Mouse (Mus musculus) embryonic facial prominence, embryonic 11.5 days (tissue): ENCODE data around the gene Cacna1e. TPM values are rescaled to one million over a fixed set of nuclear protein-coding genes. Genes with fewer than 3 reads are reported as not detected.

Experiments
- ATAC-seq: fragments of 200-750 bp; cut with Nextera tagmentation; replicated peaks from 2 replicates; pipeline ENCODE4 v1.8.0; 2017; ENCODE audit warnings: low read depth; ENCODE audit not compliant: insufficient number of reproducible peaks, low FRiP score, low TSS enrichment
- DNase-seq: peaks from one replicate; pipeline ENCODE4 v3.0.0-alpha.2; 2015; ENCODE audit warnings: low spot score
- H3K27ac ChIP-seq: fragments of 300-500 bp; sonication (generic); replicated peaks from 2 replicates; pipeline ENCODE4 v1.5.1; 2014; ENCODE audit warnings: mild to moderate bottlenecking, low read depth, low read length, control low read depth
- H3K27me3 ChIP-seq: fragments of 300-500 bp; sonication (generic); 2 replicates; pipeline ENCODE4 v1.6.1; 2014; ENCODE audit warnings: mild to moderate bottlenecking, low read length, moderate library complexity, mixed read lengths; ENCODE audit not compliant: control insufficient read depth, insufficient read depth
- H3K36me3 ChIP-seq: fragments of 300-500 bp; sonication (generic); replicated peaks from 2 replicates; pipeline ENCODE4 v1.6.1; 2014; ENCODE audit warnings: low read depth, mild to moderate bottlenecking, low read length, moderate library complexity, mixed read lengths; ENCODE audit not compliant: control insufficient read depth, insufficient read depth
- H3K4me1 ChIP-seq: fragments of 300-500 bp; sonication (generic); 2 replicates; pipeline ENCODE4 v1.6.1; 2014; ENCODE audit warnings: low read length, mixed read lengths; ENCODE audit not compliant: control insufficient read depth, insufficient read depth
- H3K4me2 ChIP-seq: fragments of 300-500 bp; sonication (generic); 2 replicates; pipeline ENCODE4 v1.6.1; 2014; ENCODE audit warnings: low read depth, mild to moderate bottlenecking, control low read depth, low read length, moderate library complexity
- H3K4me3 ChIP-seq: fragments of 300-500 bp; sonication (generic); 2 replicates; pipeline ENCODE4 v1.5.1; 2014; ENCODE audit warnings: low read depth, low read length, control low read depth
- H3K9ac ChIP-seq: fragments of 300-500 bp; sonication (generic); replicated peaks from 2 replicates; pipeline ENCODE4 v1.6.1; 2014; ENCODE audit warnings: mild to moderate bottlenecking, control low read depth, low read length
- H3K9me3 ChIP-seq: fragments of 300-500 bp; sonication (generic); replicated peaks from 2 replicates; pipeline ENCODE4 v1.6.1; 2016; ENCODE audit warnings: mild to moderate bottlenecking, low read length, inconsistent platforms, mixed read lengths; ENCODE audit not compliant: control insufficient read depth
- WGBS: fragments of 180-500 bp; shearing (Covaris S2); extraction: QIAGEN DNeasy Blood & Tissue Kit; methylation state at CpG from one replicate; pipeline ENCODE4 v1.1.7; 2014; 5-methylcytosine and 5-hydroxymethylcytosine counted together
- polyA plus RNA-seq: library from polyadenylated mRNA; unstranded; fragments of >200 nt; fragmentation: Nextera tagmentation; extraction: Ambion mirVana; gene quantifications from 2 replicates; pipeline ENCODE4 v1.2.1, GENCODE M21; 2014

Cacna1e gene
- polyA plus RNA-seq, 1 experiment from 2014 or later = 0.74 TPM

DNA sequence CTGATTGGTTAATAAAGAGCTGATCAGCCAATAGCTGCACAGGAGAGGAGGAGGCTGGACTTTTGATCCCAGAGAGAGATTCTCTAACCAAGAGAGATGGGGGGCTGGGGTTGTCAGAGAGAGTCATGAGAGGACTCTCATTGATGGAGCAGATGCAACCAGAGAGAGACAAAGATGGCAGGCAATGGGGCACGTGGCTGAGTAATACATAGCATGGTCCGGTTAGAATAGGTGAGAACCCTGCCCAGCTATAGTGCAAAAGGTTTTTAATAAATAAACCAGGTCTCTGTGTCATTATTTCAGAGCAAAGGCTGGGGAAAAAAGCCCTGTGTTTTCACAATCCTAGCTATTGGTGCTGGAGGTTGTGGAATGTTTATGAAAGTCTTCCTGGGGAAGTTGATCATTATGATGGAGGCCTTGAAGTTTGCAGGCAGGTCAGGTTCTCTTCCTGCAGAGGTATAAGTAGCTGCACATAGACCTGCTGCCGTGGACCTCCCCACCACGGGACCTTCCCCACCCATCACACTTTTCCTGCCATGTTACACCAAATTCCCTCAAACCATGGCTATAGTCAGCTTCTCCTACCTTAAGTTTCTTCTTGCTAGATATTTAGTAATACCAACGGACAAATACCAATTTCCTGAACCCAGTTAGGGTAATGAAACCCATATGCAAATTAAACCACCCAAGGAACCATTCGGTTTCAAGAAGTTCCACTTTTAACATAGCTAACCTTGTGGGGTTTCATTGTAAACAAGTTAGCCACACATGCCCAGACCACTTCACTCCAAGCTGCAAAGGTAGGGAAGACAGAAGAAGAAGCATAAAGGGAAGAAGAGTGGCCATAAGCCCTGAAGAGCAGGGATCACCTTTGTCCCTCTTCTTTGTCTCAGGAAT lies 35.4 kb downstream of the Cacna1e start:
- Histone ChIP-seq H3K27me3 (no peaks in the 10 kb centered on the region), H3K9me3 (no peaks in the 10 kb centered on the region), H3K4me3 (no peak overlapping the region), H3K27ac (no peak overlapping the region), H3K4me1 (no peaks in the 10 kb centered on the region), H3K4me2 (no peak overlapping the region), H3K9ac (no peak overlapping the region), H3K36me3 (no peaks in the 10 kb centered on the region)
- DNase-seq = no peak
- no peak for ATAC-seq
- WGBS = 59% methylated on average over 6 of the region's 6 CpGs

DNA sequence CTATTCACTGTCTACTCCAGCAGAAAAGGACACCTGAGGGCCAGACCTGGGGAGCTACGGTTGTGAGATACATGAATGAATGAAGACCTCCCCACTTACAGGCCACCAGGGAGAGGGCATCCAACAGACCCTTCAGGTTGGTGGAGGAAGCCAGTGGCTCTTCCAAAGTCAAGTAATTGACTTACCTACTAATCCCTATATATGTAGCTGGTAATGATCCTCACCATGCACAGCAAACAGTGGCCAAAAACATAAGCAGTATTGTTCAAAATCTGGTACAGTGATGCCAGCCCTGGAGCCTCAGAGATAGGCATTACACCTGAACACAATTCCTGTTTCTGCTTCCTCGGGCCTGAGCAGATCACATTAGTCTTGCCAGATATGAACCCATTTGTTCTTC lies 37.4 kb downstream of the Cacna1e start:
- Histone ChIP-seq H3K4me1 (no peaks in the 10 kb centered on the region), H3K36me3 (no peaks in the 10 kb centered on the region), H3K9ac (no peak overlapping the region), H3K4me2 (no peak overlapping the region), H3K9me3 (no peaks in the 10 kb centered on the region), H3K27me3 (no peaks in the 10 kb centered on the region), H3K4me3 (no peak overlapping the region), H3K27ac (no peak overlapping the region)
- 83% methylated on average over 2 of the region's 2 CpGs for WGBS
- DNase-seq = no peak
- ATAC-seq = no peak

DNA sequence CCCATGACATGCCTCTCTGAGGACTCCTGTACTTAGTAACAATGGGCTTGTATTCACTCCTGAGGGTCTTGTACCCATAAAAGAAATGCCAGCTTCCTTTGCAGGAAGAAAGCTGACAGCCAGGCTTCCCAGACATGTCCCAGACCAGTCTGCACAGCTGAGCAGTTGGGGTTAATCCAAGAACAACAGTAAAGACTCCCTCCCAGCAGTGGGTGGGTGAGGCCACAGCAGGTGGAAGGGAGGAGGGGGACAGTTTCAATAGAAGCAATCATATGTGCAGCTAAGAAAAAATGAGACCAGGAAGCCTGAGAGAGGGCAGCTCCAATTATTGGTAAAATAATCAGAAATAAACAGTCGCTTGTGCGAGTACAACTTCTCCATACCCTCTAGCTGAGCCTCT lies 40.9 kb downstream of the Cacna1e start:
- no peaks in the 10 kb centered on the region for H3K9me3 ChIP-seq
- 78% methylated on average over 2 of the region's 2 CpGs for WGBS
- no peaks in the 10 kb centered on the region for H3K27me3 ChIP-seq
- no peak overlapping the region for H3K27ac ChIP-seq
- no peak overlapping the region for H3K4me2 ChIP-seq
- no peaks in the 10 kb centered on the region for H3K4me1 ChIP-seq
- no peak overlapping the region for H3K4me3 ChIP-seq
- H3K9ac ChIP-seq = no peak overlapping the region
- H3K36me3 ChIP-seq = no peaks in the 10 kb centered on the region
- ATAC-seq (no peak), DNase-seq (no peak)

DNA sequence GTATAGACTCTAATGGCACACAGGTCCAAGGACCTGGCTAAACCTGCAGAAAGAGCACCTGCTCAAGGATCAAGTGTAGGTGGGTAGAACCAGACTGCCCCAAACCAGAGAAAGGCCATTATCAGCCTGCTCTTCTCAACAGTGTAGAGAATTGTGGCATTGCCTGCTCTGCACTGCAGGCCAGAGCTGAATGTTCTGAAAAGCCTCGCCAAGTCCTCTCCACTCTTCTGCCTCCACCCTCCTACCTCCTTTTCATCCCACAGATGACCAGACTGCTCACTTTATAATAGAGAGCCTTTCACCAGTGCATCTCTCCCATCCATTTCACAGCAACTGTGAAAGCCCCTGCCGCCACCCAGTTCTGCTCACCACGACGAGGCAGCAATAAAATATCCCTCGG lies 42.0 kb downstream of the Cacna1e start:
- 83% methylated on average over 5 of the region's 5 CpGs for WGBS
- DNase-seq (no peak), ATAC-seq (no peak)
- H3K27me3 ChIP-seq = no peaks in the 10 kb centered on the region
- H3K4me2 ChIP-seq = no peak overlapping the region
- H3K27ac ChIP-seq = no peak overlapping the region
- H3K9ac ChIP-seq = no peak overlapping the region
- H3K36me3 ChIP-seq = no peaks in the 10 kb centered on the region
- H3K4me1 ChIP-seq = no peaks in the 10 kb centered on the region
- H3K4me3 ChIP-seq = no peak overlapping the region
- no peaks in the 10 kb centered on the region for H3K9me3 ChIP-seq

DNA sequence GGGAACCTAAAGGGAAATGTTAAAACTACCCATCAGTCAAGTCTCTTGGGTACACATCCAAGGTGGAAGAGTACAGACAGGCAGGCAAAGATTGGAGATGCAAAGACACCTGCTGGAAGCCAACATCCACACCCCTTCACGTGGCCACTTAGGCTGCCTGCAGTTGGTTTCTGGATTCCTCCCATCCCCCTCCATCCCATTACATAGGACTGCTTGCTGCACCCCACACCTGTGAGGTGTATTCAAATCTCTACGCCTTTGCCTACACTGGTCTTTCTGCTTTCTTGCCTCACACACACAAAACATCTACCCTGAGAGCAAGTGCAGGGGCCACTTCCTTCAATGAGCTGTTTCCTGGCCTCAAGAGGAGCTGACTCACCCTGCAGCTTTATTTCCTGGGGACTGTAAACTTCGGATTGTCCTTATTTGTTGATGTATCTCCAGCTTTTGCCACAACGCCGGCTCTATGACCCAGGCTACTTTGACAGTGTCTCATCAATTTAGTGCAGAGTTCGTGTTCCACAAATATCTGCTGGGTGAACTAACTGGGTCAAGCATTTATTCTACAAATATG lies 43.2 kb downstream of the Cacna1e start:
- H3K27me3 ChIP-seq = no peaks in the 10 kb centered on the region
- no peaks in the 10 kb centered on the region for H3K36me3 ChIP-seq
- DNase-seq = no peak
- H3K9ac ChIP-seq = no peak overlapping the region
- no peak overlapping the region for H3K4me3 ChIP-seq
- H3K4me1 ChIP-seq = no peaks in the 10 kb centered on the region
- H3K27ac ChIP-seq = no peak overlapping the region
- H3K4me2 ChIP-seq = no peak overlapping the region
- 82% methylated on average over 6 of the region's 6 CpGs for WGBS
- H3K9me3 ChIP-seq = no peaks in the 10 kb centered on the region
- no peak for ATAC-seq

DNA sequence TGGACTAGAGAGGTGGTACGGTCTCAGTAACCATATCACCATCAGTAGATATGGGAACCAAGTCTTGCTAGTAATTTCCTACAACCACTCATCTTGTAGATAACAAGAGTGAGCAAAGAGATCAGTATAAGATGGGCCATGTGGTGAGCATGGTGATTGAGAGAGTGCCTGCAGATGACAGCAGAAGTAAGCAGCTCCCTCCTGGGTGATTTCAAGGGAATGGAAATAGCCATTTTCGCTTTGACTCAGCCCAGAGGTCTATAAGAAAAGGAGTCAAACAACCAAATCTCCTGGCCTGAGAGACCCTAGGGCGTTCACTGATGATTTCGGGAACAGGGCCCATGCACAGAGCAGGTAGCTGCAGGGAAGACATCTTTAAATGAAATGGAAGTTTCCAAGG lies 45.0 kb downstream of the Cacna1e start:
- WGBS = 88% methylated on average over 4 of the region's 4 CpGs
- DNase-seq (no peak), ATAC-seq (no peak)

DNA sequence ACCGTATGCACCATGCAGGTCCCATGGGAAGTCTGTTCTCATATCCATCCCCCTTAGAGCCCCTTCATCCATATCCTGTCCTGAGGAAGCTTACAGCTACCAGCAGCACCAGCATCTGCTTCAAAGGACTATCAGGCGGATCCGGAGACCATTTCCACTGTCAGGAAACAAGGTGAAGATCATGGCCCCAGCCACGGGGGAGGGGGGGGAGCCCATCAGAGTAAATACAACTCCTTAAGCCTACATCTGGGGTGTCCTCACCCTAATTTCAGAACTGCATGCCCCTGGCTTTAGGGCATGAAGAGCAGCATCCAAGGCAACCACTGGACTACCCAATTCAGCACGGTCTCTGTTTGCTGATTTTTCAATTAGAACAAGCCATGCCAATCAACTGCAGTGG lies 47.8 kb downstream of the Cacna1e start:
- Histone ChIP-seq H3K4me2 (no peak overlapping the region), H3K27ac (no peak overlapping the region), H3K4me3 (no peak overlapping the region), H3K9ac (no peak overlapping the region), H3K36me3 (no peaks in the 10 kb centered on the region), H3K4me1 (no peaks in the 10 kb centered on the region), H3K27me3 (no peaks in the 10 kb centered on the region), H3K9me3 (no peaks in the 10 kb centered on the region)
- WGBS = 88% methylated on average over 5 of the region's 5 CpGs
- no peak for DNase-seq
- ATAC-seq = no peak

More for the DNA sequence above, 45.0 kb downstream of the Cacna1e start:
- H3K27ac ChIP-seq = no peak overlapping the region
- H3K9me3 ChIP-seq = no peaks in the 10 kb centered on the region
- no peaks in the 10 kb centered on the region for H3K4me1 ChIP-seq
- H3K36me3 ChIP-seq = no peaks in the 10 kb centered on the region
- H3K27me3 ChIP-seq = no peaks in the 10 kb centered on the region
- H3K9ac ChIP-seq = no peak overlapping the region
- H3K4me3 ChIP-seq = no peak overlapping the region
- H3K4me2 ChIP-seq = no peak overlapping the region

DNA sequence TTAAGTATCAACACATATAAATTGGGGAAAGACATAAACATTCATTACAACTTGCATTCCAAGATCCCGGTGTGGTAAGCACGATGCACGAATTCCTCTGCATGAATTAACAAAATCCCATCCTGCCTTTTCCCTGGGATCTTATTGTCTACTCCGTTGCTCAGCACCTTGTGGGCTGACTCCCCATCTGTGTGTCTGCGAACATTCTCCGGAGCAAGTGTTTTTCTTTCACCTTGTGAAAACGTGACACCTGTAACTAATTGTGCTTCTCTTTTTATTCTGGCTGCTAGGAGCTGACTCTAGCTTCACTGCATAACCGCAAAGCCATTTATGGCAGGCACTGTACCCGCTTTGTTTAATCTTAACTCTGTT lies 52.1 kb downstream of the Cacna1e start:
- no peak overlapping the region for H3K4me3 ChIP-seq
- H3K9me3 ChIP-seq = no peaks in the 10 kb centered on the region
- 79% methylated on average over 9 of the region's 9 CpGs for WGBS
- ATAC-seq (no peak), DNase-seq (no peak)
- no peaks in the 10 kb centered on the region for H3K4me1 ChIP-seq
- H3K9ac ChIP-seq = no peak overlapping the region
- no peak overlapping the region for H3K27ac ChIP-seq
- H3K4me2 ChIP-seq = no peak overlapping the region
- H3K36me3 ChIP-seq = no peaks in the 10 kb centered on the region
- no peaks in the 10 kb centered on the region for H3K27me3 ChIP-seq
